Mouse (Mus musculus) stomach, postnatal 0 days (tissue): ENCODE data around the gene Snx9.

Experiments
- CTCF ChIP-seq: IDR thresholded peaks from 2 replicates; pipeline ENCODE4 v1.5.1; 2016; ENCODE audit warnings: antibody characterized with exemption, low read depth, mild to moderate bottlenecking, moderate library complexity
- EP300 ChIP-seq: optimal IDR thresholded peaks from 2 replicates; pipeline ENCODE3; 2016; ENCODE audit warnings: antibody characterized with exemption

GRCm38 (mm10) chr17:5845376-5845775 lies 4.2 kb downstream of the Snx9 start:
- TF ChIP-seq CTCF = no peak
- TF ChIP-seq EP300 = no peak
